Mouse (Mus musculus): ENCODE measurements around the gene Grwd1.

DNA sequence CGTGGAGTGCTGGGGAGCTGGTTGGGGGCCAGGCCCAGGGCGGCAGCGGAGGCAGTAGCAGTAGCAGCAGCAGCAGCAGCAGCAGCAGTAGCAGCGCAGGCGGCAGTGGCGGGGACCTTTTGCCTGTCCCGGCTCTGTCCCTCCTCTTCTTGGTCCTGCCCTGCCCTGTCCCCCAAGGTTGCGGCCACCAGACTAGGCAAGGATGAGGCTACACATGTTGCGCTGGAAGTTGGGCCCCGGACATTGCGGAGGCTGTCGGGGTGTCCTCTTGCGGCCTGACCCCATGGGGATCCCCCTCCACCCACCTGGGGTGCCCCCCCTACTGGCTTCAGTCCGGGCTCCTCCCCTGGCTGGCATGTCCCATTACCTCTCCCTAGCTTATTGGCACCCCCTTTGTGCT, 39.0 kb upstream of the Grwd1 start:
- TF ChIP-seq HCFC1 (IDR thresholded peaks at IDR 0.05; ENCODE audit: borderline replicate concordance, insufficient read depth, low read length) = no peak
- no peak for TF ChIP-seq MAFK (IDR thresholded peaks at IDR 0.05; ENCODE audit: insufficient read depth, low read depth, low read length)
- no peak for TF ChIP-seq ZNF384 (IDR thresholded peaks at IDR 0.05; ENCODE audit: low read depth, low read length)

All from ES-E14 (cell line).